In the genomic region with DNA sequence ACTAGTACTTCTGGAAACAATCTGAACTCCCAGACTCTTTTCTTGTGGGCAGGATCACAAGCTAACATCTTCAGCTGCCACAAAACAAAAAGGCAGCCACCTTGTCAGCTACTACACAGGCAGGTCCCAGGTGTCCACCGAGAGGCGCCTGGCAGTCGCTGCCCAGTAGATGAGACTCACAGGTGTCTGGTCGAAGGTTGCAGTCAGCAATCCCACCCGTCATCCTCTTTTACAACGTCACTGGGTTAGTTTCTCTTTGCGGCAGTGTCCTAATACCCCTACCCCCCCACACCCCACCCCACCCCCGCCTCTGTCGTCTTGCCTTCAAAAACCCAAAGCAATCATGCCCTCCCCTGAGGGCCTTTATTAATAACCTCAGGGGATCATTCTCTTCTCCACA, we compare ENCODE assay signal across 8 mouse cellular contexts. TPM values are rescaled to one million over a fixed set of nuclear protein-coding genes. Genes with fewer than 3 reads are reported as not detected.
DNase-seq lines count a peak whose midpoint lies in the region; ATAC-seq and TF ChIP-seq lines count a peak whose summit lies in the region.
"Had no signal": no experiment of that assay in that cellular context is flagged by ENCODE, and none has a peak within 500 bp of the region (broad histone marks: within the 10 kb centered on the region; RNA-seq: fewer than 3 reads in every experiment).

No protein-coding gene starts in this region.

- no peaks in the 10 kb centered on the region for H3K27me3 ChIP-seq in forebrain, postnatal 0 days (ENCODE audit: insufficient read depth, low read length)
- no peaks in the 10 kb centered on the region for H3K27me3 ChIP-seq in midbrain, postnatal 0 days (ENCODE audit: insufficient read depth, low read length)

- 29% methylated on average over 9 of the region's 9 CpGs for WGBS in forebrain, postnatal 0 days
- 28% methylated on average over 9 of the region's 9 CpGs for WGBS in midbrain, postnatal 0 days

- H3K4me1 ChIP-seq in ES-E14 (ENCODE audit: control insufficient read depth in 2 of 2, insufficient read depth in 2 of 2, low read length in 2 of 2, poor library complexity in 1 of 2) = peaks cover 0 to 6% of the 10 kb centered on the region in 2 experiments; a peak in 1 of 4 replicates
- 0 out of 2 replicates have a peak, but pooled peaks cover 5% of the 10 kb centered on the region for H3K4me1 ChIP-seq in forebrain, postnatal 0 days (ENCODE audit: insufficient read depth)
- no peaks in the 10 kb centered on the region for H3K4me1 ChIP-seq in midbrain, postnatal 0 days (ENCODE audit: insufficient read depth, low read length)

- H3K4me3 ChIP-seq in ES-E14 (ENCODE audit: insufficient read depth in 1 of 2, low read depth in 1 of 2, low read length in 2 of 2, poor library complexity in 1 of 2, severe bottlenecking in 1 of 2) = peak overlapping the region; percentile 89 to 96
- peak overlapping the region; percentile 61 for H3K4me3 ChIP-seq in forebrain, postnatal 0 days (ENCODE audit: low read depth, low read length)
- peak overlapping the region; percentile 71 for H3K4me3 ChIP-seq in midbrain, postnatal 0 days (ENCODE audit: low read depth, low read length)

- peak overlapping the region; percentile 84; the same call in 1 of the 2 replicates for H3K9ac ChIP-seq in ES-E14 (ENCODE audit: insufficient read depth, low read depth, low read length, poor library complexity, severe bottlenecking)
- peak overlapping the region; percentile 53 for H3K9ac ChIP-seq in forebrain, postnatal 0 days
- peak overlapping the region; percentile 68 for H3K9ac ChIP-seq in midbrain, postnatal 0 days (replicated peaks; ENCODE audit: low read length, poor library complexity, severe bottlenecking)

- peak overlapping the region; percentile 63 for H3K4me2 ChIP-seq in forebrain, postnatal 0 days (ENCODE audit: low read depth)
- peak overlapping the region; percentile 72 for H3K4me2 ChIP-seq in midbrain, postnatal 0 days (ENCODE audit: low read depth, low read length, poor library complexity, severe bottlenecking)

- H3K36me3 ChIP-seq in ES-E14 (ENCODE audit: control insufficient read depth, insufficient read depth, low read length, poor library complexity, severe bottlenecking) = 0 out of 2 replicates have a peak, but pooled peaks cover 4% of the 10 kb centered on the region
- no peaks in the 10 kb centered on the region for H3K36me3 ChIP-seq in forebrain, postnatal 0 days (ENCODE audit: insufficient read depth)
- H3K36me3 ChIP-seq in midbrain, postnatal 0 days (ENCODE audit: insufficient read depth, low read length) = no peaks in the 10 kb centered on the region

- peak; percentile 64 for DNase-seq in CD4-positive helper T cell, adult 2 months (ENCODE audit: low read depth, low spot score)
- DNase-seq in ES-E14 (ENCODE audit: low read depth, low spot score) = no peak
- no peak for DNase-seq in forebrain, postnatal 0 days
- peak; percentile 25 for DNase-seq in kidney, postnatal 14 days
- DNase-seq in midbrain, postnatal 0 days (ENCODE audit: low spot score) = no peak
- DNase-seq in adrenal gland, postnatal 14 days = no peak
- no peak for DNase-seq in right cerebral cortex, postnatal 36 days (ENCODE audit: low spot score in 2 of 2)

- H3K9me3 ChIP-seq in ES-E14 (ENCODE audit: control insufficient read depth, insufficient read depth, low read depth, low read length) = no peaks in the 10 kb centered on the region
- no peaks in the 10 kb centered on the region for H3K9me3 ChIP-seq in forebrain, postnatal 0 days (ENCODE audit: low read length)
- no peaks in the 10 kb centered on the region for H3K9me3 ChIP-seq in midbrain, postnatal 0 days (ENCODE audit: low read length)

- no peak for TF ChIP-seq CTCF in forebrain, postnatal 0 days (IDR thresholded peaks at IDR 0.05; ENCODE audit: low read depth)
- no peak for TF ChIP-seq CTCF in midbrain, postnatal 0 days (IDR thresholded peaks at IDR 0.05)

- no peak for ATAC-seq in forebrain, postnatal 0 days
- ATAC-seq in midbrain, postnatal 0 days (ENCODE audit: low FRiP score) = no peak

- no peak overlapping the region for H3K27ac ChIP-seq in ES-E14 (ENCODE audit: insufficient read depth, low read depth, low read length, poor library complexity, severe bottlenecking)
- H3K27ac ChIP-seq in forebrain, postnatal 0 days (ENCODE audit: low read depth, low read length) = no peak overlapping the region
- peak overlapping the region; percentile 57; the same call in 1 of the 2 replicates for H3K27ac ChIP-seq in midbrain, postnatal 0 days (ENCODE audit: low read depth, low read length)

- in situ Hi-C loops in ES-E14 (cut with MboI; ENCODE audit: low sequenced_read_pairs in 2 of 2, unreplicated experiment in 2 of 2) = no loop called here

TF ChIP-seq in ES-E14, 5 proteins besides CTCF, POLR2A, EP300 and RAD21:
- TF ChIP-seq ZC3H11A (IDR thresholded peaks at IDR 0.05; ENCODE audit: borderline replicate concordance, low read depth, low read length) = no peak
- TF ChIP-seq ZNF384 (IDR thresholded peaks at IDR 0.05; ENCODE audit: low read depth, low read length) = no peak
- no peak for TF ChIP-seq CHD2 (IDR thresholded peaks at IDR 0.05; ENCODE audit: low read depth, low read length)
- no peak for TF ChIP-seq HCFC1 (IDR thresholded peaks at IDR 0.05; ENCODE audit: borderline replicate concordance, insufficient read depth, low read length)
- TF ChIP-seq MAFK (IDR thresholded peaks at IDR 0.05; ENCODE audit: insufficient read depth, low read depth, low read length) = no peak

RNA-seq across cellular contexts. Expression of gene Tmem170, which starts 0.8 kb away (rescaled TPM):
- total RNA-seq in ES-E14 (2012; rRNA removed) = 12.1 and 14.3 TPM in 2 replicates
- 3.0 and 3.6 TPM in 2 replicates for total RNA-seq in forebrain, postnatal 0 days (2014; rRNA removed)
- 1.5 and 2.0 TPM in 2 replicates for polyA plus RNA-seq in forebrain, postnatal 0 days (2015; fragmentation: Nextera tagmentation; extraction: Ambion mirVana)
- 3.6 TPM in 2 replicates for total RNA-seq in midbrain, postnatal 0 days (2014; rRNA removed)
- polyA plus RNA-seq in midbrain, postnatal 0 days (2015; fragmentation: Nextera tagmentation; extraction: Ambion mirVana) = 2.1 and 2.7 TPM in 2 replicates
- 5.8 and 6.5 TPM in 2 replicates for total RNA-seq in adrenal gland, postnatal 14 days (2021)

RNA-seq across cellular contexts. Expression of gene Cfdp1, which starts 21.7 kb away (rescaled TPM):
- 113 and 190 TPM in 2 replicates for total RNA-seq in ES-E14 (2012; rRNA removed)
- 121 and 128 TPM in 2 replicates for total RNA-seq in forebrain, postnatal 0 days (2014; rRNA removed)
- 195 and 214 TPM in 2 replicates for polyA plus RNA-seq in forebrain, postnatal 0 days (2015; fragmentation: Nextera tagmentation; extraction: Ambion mirVana)
- 61.3 and 63.1 TPM in 2 replicates for total RNA-seq in midbrain, postnatal 0 days (2014; rRNA removed)
- polyA plus RNA-seq in midbrain, postnatal 0 days (2015; fragmentation: Nextera tagmentation; extraction: Ambion mirVana) = 196 and 197 TPM in 2 replicates
- total RNA-seq in adrenal gland, postnatal 14 days (2021) = 82.4 and 83.1 TPM in 2 replicates

RNA-seq across cellular contexts. Expression of gene Chst5, which starts 34.5 kb away (rescaled TPM):
- 4.0 and 4.4 TPM in 2 replicates for total RNA-seq in ES-E14 (2012; rRNA removed)
- 1.5 and 3.7 TPM in 2 replicates for total RNA-seq in forebrain, postnatal 0 days (2014; rRNA removed)
- polyA plus RNA-seq in forebrain, postnatal 0 days (2015; fragmentation: Nextera tagmentation; extraction: Ambion mirVana) = 1.8 and 2.6 TPM in 2 replicates
- 2.9 and 5.2 TPM in 2 replicates for total RNA-seq in midbrain, postnatal 0 days (2014; rRNA removed)
- polyA plus RNA-seq in midbrain, postnatal 0 days (2015; fragmentation: Nextera tagmentation; extraction: Ambion mirVana) = 3.4 and 3.6 TPM in 2 replicates
- total RNA-seq in adrenal gland, postnatal 14 days (2021) = not detected in 2 replicates
- polyA plus RNA-seq: gonadal fat pad, adult 2 months had no signal

RNA-seq across cellular contexts. Expression of gene Tmem231, which starts 57.9 kb away (rescaled TPM):
- total RNA-seq in ES-E14 (2012; rRNA removed) = 30.3 and 38.5 TPM in 2 replicates
- total RNA-seq in forebrain, postnatal 0 days (2014; rRNA removed) = 15.9 and 19.9 TPM in 2 replicates
- 12.3 and 14.7 TPM in 2 replicates for polyA plus RNA-seq in forebrain, postnatal 0 days (2015; fragmentation: Nextera tagmentation; extraction: Ambion mirVana)
- 21.3 and 23.7 TPM in 2 replicates for total RNA-seq in midbrain, postnatal 0 days (2014; rRNA removed)
- 17.3 and 18.7 TPM in 2 replicates for polyA plus RNA-seq in midbrain, postnatal 0 days (2015; fragmentation: Nextera tagmentation; extraction: Ambion mirVana)
- 5.3 and 5.5 TPM in 2 replicates for total RNA-seq in adrenal gland, postnatal 14 days (2021)

Comparison
In these comparisons a context has a peak if more than half of its experiments do, and no peak if none do; other contexts are left out.
1. DNase-seq: peak in CD4-positive helper T cell, adult 2 months (single experiment) and kidney, postnatal 14 days (single experiment); none in ES-E14 (single experiment), forebrain, postnatal 0 days (single experiment), midbrain, postnatal 0 days (single experiment), adrenal gland, postnatal 14 days (single experiment) and right cerebral cortex, postnatal 36 days (0 of 2).
2. Peak in every context shown above with its lines, with median percentiles within 50 percentile points of each other: H3K4me3 ChIP-seq and H3K9ac ChIP-seq.